Mouse (Mus musculus): ENCODE data around the gene Slc22a4. TPM values are rescaled to one million over a fixed set of nuclear protein-coding genes. Genes with fewer than 3 reads are reported as not detected.

The Slc22a4 gene
- 1 to 10 TPM; 4.3 to 5.3 TPM for total RNA-seq (2021)

DNA sequence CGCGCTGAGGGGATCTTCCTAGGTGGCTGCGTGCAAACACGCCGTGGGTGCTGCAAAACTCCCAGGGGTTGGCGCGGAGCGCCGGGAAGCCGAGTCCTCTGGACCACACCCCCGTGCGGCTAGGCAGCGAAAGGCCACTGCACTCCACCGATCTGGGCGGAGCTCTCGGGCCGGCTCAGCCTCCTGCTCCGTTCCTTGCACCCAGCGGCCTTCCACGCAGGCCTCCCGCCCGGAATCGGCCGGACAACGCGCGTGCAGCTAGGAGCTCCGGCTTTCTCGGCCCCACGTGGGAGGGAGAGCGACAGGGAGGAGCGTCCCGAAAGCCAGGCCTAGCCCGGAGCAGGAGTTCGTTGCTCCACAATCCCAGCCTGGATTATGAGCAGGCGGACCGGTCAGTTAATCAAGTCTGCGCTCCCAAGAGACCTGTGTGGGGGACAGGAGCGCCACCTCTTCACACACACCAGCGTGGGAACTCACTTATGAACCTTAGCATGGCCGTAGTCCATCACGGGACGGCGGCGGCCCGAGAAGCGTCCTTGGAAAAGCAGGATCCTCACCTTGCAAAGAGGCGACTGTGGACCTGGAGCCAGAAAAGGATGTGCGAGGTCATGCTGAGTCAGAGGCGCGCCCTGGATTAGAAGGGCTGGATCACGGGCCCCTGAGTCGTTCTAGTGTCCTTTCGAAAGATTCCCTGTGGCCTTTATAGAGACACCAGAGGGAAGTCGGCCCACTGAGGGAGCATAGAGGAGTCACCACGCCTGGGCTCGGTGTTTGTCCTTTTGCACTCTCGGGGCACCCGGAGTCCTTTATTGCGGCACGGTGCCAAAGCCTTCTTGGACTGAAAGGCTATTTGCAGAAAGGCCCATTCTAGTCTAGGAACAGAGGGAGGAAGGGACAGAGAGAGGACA lies at the start of gene Slc22a4:
Gene Slc22a4, minus strand, starts transcription at position 47 of the 908 bp plus-strand sequence.
- peak; percentile 69 to 75 for DNase-seq (ENCODE audit: low spot score in 2 of 2)
- intact Hi-C loops (cut with DNase I) = no loop called here

GRCm38 (mm10) chr11:54076101-54076500 lies 48.2 kb upstream of the Slc22a4 start:
- no peak for DNase-seq (ENCODE audit: low spot score in 2 of 2)
- intact Hi-C loops (cut with DNase I) = no loop called here

GRCm38 (mm10) chr11:54075353-54075752 lies 47.5 kb upstream of the Slc22a4 start:
- intact Hi-C loops (cut with DNase I) = no loop called here
- no peak for DNase-seq (ENCODE audit: low spot score in 2 of 2)

DNA sequence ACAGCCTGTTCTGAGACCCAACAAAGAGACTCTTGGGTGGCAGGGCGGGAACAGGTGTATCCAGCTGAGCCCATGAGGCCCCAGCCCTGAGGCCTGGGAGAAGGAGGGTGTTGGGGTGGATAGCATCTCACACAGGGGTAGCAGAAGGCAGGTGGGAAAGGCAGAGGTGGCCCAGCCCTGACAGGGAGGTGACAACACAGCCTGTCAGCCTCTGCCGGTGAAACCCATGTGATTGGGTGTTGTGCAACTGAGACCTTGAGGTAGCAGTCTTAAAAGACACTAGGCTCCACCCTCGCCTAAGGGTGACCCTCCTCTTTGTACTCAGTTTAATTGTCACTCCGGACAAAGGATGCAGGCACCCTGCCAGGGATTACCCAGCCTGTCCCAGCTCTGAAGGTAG lies 45.4 kb upstream of the Slc22a4 start:
- intact Hi-C loops (cut with DNase I) = no loop called here
- DNase-seq (ENCODE audit: low spot score in 2 of 2) = no peak

DNA sequence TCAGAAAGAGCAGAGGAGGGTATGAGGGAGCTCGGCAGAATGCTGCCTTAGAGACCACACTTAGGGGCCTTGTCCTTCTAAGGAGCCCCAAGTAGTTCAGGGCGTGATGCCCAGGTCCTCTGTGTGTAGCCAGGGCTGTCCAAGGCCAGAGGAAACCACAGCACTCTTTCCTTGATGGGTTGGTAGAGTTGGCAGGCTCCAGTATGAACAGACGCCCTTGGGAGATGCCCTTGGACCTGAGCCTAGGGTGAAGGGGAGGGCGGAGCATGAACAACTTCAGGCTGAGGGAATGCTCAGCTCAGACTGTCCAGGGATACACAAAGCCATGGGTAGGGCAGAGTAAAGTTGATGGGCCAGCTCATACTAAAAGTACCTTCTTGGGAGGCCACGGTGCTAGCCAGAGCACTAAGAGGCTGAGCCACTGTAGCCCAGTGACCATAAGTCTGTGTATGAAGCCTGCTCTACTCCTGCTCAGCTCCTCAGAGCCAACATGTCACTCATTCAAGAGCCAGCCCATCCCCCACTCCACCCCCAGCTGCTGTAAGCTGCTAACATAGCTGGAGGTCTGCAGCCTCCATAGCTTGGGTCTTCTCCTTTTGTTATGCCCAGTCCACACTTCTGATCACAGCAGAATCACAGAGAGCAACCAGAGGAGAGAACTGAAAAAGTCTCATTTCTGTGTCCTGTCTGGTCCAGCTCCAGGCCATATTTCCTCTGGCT lies 44.0 kb upstream of the Slc22a4 start:
- DNase-seq (ENCODE audit: low spot score in 2 of 2) = no peak
- intact Hi-C loops (cut with DNase I) = no loop called here

DNA sequence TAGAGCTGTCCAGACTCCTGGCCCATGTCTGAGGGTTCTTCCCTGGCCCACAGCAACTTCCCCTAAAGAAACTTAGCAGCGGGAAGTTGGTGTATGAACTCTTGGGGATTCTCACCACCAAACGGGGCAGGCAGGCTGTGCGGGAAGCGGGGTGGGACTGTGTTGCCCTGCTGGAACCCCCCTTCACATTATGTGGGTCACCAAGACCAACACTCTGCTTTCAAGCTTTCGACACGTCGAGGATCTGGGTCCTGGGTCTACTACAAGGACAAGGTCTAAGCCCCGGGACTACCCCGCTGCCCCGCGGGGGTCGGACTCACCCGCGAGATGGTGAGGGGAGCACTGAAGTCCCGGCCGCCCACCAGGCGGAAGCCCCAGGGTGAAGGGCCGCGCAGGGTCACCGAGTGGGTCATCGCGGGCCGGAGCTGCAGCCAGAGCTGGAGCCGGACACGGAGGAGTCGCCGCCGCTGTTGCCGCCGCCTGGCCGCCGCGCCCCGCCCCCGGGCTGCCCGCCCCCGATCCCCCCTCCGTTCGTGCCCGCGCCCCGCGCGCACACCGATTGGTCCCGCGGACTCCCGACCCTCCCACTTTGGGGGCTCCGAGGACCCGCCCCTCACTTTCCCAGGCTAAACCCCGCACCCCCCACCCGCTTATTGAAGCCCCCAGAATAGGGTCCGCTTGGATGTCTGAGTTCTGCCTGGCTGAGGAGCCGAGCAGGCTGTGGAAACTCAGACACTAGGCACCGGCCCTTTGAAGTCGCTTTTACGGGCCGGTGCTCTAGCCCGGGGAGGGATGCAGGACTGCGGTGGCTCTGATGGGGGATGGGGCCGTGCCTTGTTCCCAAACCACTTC lies 40.9 kb upstream of the Slc22a4 start, which contains the start of gene Pdlim4:
Gene Pdlim4, minus strand, starts transcription at position 495 of the 852 bp plus-strand sequence.
- intact Hi-C loops (cut with DNase I) = no loop called here
- DNase-seq (ENCODE audit: low spot score in 2 of 2) = no peak

DNA sequence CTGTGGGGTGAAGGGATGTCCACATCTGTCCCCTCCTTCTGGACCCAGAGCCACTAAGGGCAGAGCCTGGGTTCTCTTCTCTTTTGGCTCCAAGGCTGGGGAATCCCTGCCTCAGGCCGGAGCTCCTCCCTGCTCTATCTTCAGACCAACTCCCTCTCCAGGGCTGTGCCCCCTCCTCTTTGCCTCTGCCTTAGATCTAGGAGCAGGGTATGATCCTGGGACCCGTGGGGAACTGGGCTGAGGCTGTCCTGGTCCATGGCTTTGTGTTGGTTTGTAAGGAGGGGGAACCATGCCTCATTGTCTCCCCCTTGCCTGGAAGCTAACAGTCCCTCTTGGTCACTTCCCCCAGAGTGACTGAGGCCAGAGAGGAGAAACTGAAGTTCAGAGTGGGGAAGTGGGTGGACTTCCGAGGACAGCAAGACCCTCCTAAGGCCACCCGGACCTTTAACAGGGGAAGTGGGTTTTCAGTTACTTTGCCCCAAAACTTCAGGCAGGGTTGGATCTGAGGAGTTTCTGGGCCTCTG lies 40.2 kb upstream of the Slc22a4 start:
- no peak for DNase-seq (ENCODE audit: low spot score in 2 of 2)
- intact Hi-C loops (cut with DNase I) = no loop called here

DNA sequence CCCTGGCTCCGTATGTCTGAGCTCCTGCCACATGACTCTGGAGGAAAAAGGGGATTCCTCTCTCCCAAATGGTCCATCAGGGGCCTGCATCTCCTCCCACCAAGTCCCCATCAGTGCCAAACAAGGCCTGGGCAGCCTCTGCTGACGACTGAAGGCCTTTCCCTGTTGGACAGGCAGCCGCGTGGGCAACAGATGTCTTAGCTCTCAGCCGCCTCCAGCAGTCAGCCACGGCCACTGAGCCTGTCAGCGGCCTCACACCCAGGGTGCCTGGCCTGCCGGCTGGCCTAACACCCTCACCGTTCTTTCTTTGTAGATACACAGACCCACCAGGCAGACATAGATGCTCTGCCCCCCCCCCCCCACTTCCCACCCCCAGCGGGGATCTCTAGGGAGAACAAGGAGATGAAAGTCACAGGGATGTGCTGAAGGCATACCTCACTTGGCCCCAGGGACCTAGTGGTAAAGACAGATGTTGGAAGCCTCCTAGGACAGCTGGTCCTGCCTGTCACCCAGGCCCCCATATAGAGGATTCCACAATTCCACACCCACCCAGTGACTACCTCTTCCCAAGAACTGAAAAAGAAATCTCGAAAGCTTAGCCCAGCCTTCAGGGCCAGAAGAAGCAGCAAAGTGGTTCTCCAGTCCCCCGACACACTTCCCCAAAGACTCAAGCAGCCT lies 39.6 kb upstream of the Slc22a4 start:
- intact Hi-C loops (cut with DNase I) = no loop called here
- no peak for DNase-seq (ENCODE audit: low spot score in 2 of 2)

DNA sequence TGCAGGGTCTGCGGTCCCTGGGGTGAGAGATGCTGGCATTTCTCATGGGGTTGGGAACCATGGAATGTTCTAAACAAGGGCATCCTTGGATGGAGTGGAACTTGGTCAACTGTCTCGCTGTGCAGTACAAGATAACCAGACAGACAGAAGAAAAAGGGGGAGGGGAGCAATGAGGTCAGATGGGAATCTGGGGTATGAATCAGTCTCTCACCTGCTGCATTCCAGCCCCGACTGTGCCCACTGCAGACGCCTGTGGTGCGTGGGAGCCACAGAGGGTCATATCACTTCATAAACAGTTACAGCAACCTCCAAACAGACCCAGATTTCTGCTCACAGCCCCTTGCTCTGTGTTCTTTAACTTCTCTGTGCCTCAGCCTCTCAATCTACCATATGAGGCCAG lies 38.5 kb upstream of the Slc22a4 start:
- DNase-seq (ENCODE audit: low spot score in 2 of 2) = no peak
- intact Hi-C loops (cut with DNase I) = no loop called here

GRCm38 (mm10) chr11:54065915-54066178 lies 38.0 kb upstream of the Slc22a4 start:
- intact Hi-C loops (cut with DNase I) = no loop called here

GRCm38 (mm10) chr11:54065106-54065914 lies 37.4 kb upstream of the Slc22a4 start:
- intact Hi-C loops (cut with DNase I) = no loop called here
- no peak for DNase-seq (ENCODE audit: low spot score in 2 of 2)

More at GRCm38 (mm10) chr11:54065915-54066178, 38.0 kb upstream of the Slc22a4 start:
- DNase-seq (ENCODE audit: low spot score in 2 of 2) = no peak

DNA sequence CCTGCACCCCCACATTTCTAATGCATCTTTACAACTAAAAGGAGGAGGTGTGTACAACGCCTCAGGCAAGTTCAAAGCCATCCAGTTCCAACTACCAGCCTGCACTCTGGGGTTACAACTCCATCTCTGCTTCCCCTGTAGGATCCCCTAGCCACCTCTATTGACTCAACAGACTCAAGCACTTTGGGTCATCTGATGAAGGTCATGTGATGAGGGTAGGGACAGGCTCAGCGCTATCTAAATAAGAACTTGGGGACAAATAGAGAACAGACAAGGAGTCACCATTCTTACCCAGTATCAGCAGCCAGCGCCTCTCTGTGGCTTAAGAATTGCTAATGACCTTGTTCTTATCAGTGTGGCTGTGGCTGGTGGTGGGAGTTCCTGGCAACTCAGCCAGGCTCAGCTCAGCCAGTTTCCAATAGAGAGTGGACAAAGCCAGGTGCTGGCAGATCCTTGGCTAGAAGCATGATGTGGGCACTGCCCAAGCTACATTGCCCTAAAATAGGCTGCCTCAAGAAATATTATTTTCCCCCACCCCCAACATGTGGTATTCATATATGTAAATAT lies 36.6 kb upstream of the Slc22a4 start:
- DNase-seq (ENCODE audit: low spot score in 2 of 2) = no peak
- intact Hi-C loops (cut with DNase I) = no loop called here

GRCm38 (mm10) chr11:54063472-54063775 lies 35.5 kb upstream of the Slc22a4 start:
- DNase-seq (ENCODE audit: low spot score in 2 of 2) = no peak
- intact Hi-C loops (cut with DNase I) = no loop called here

DNA sequence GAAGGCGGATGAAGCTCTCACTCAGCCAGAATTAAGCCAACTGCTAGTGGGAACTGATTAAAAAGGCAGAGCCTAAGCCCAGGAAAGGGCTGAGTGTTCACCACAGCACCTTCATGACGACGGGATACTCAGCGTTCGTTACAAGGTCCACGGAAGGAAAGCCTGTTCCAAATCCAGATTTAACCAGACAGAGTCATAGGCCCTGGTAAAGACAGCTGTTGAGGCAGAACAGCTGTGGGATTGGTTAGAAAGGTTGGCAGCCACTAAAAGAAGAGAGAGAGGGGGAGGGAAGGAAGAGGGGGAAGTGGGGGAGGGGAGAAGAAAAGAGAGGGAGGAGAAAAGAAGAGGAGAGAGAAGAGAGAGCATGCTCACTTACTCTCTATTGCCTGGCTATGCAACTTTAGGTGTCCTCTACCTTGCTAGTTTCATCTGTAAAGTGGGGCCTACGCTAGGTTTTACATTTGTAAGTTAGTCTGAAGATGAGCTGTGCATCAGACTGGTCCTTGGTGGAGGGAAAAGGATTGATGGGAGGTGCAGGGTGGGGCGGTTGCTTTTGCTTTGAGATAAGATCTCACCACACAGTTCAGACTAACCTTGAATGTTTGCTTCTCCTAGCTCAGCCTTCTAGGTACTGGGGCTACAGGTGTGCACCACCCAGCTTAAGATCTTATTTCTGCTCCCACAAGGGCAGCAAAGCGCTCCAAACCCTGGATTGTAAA lies 35.0 kb upstream of the Slc22a4 start:
- intact Hi-C loops (cut with DNase I) = no loop called here

DNA sequence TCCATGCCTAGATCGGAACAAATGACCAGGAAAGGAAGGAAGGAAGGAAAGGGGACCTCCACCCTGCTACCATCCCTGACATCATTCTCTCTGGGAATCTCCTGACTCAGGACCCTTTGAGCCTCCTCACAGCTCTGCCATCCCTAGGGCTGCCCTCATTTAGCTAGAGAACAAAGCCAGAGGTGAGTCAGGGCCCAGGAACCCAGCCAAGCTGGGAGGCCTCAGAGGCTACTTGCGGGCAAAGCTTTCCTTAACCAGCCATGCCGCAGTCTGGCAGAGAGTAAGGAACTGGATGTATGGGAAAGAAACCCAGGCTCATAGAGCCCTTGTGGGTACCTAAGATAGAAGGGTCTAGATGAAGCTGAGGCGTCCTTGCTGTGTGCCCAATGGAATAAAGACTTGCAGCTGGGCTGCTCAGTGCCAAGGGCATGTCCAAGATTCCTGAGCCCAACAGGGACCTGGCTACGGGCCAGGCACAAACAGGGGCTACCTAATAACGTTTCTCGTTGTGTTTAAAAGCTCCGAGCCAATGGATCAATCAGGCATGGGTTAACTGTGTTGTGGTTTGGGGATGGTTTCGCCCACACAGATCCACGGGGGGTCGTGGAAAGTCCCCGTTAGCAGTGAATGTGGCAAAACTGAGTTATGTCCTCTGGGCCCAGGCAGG lies 34.3 kb upstream of the Slc22a4 start:
- no peak for DNase-seq (ENCODE audit: low spot score in 2 of 2)
- intact Hi-C loops (cut with DNase I) = no loop called here

More for the DNA sequence above, 35.0 kb upstream of the Slc22a4 start:
- DNase-seq (ENCODE audit: low spot score in 2 of 2) = no peak

DNA sequence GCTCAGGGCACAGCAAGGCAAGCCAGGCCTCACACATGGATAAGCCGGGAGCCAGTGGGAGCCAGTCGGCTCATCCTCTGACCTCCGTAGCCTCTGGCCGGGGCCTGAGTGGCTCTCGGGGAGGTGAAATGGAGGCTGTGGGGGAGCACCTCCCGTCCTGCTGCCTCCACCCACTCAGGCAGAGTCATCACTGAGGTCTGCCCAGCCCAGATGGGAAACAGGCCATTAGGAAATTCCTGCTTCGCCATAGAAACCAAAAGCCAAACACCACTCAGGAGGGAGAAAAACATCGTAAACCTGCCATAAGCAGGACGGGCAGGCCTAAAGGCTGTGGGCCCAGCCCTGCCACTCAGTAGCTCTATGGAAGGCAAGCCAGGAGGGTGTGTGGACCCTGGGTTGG lies 32.4 kb upstream of the Slc22a4 start:
- intact Hi-C loops (cut with DNase I) = no loop called here
- DNase-seq (ENCODE audit: low spot score in 2 of 2) = no peak

DNA sequence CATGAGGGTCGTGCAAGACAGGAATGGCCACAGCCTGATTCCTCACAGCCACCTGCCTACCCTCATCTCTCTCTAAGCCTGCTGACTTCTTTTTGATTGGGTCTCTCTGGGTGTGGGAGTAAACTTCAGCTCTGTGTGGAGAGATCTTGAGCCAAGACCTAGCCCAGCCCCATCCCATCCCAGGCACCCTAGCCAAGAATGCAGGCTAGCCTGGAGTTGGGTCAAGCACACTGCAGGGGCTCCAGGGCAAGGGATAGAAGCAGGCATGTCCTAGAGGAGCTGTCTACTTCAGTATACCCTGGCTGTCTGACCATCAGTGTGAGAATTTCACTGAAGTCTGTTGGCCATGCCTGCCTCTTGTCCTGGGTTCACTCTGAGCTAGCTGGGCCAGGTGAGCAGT lies 31.6 kb upstream of the Slc22a4 start:
- no peak for DNase-seq (ENCODE audit: low spot score in 2 of 2)
- intact Hi-C loops (cut with DNase I) = no loop called here
